Mouse (Mus musculus): ENCODE data around the gene Dab2ip.

Gene Dab2ip

DNA sequence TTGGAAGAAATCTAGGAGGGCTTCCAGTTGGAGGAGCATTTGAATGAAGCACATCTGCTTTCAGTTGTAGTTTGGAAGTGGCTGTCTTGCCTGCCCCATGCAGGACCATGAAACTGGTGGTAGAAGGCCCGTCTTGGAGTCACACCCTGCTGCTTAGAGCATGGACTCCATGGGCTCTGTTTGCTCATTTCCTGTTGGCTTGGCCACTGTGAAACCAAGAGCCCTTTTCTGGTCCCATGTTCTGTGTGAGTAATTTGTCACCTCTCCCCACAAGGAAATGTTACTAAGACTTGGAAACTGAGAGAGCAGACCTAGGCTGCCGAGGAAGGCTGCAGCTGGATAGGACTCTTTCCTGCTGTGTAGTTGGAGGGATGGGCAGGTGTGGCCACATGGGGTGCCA lies 131.8 kb downstream of the Dab2ip start:
- DNase-seq: no peak

DNA sequence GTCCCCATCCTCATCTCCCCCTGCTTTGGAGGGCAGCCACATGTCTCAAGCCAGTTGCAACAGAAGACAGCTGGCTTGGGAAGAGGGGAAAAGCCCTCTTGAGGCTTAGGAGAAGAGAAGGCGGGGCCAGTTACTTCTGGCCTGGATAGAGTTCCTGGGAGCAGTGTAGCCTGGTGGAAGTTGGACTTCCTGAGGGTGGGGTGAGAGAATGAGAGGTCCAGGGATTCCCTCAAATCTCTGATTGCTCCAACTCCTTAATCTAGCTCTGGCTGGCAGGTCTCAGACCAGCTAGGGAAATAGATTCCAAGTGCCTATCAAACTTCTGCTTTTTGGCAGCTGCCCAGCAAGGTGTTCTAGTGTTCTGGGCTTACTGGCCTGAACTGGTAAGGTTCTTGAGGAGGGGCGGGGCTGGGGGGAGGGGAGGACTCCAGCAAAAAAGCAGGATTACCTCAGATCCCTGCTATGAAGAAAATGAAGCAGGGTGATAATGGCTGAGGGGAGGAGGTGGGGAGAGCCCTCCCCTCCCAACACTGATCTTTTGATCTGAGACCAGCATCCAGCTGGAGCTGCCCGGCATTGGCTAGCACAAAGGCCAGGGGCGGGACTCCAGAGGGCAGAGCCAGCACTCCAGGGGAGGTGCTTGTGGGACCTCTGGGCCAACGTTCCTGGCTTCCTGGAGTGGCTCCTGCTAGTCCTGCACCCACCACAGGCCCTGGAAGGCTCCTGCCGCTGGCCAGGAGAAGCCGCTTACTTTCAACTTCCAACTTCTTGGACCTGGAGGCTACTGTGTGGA lies 133.4 kb downstream of the Dab2ip start:
- peak; percentile 50 for DNase-seq

DNA sequence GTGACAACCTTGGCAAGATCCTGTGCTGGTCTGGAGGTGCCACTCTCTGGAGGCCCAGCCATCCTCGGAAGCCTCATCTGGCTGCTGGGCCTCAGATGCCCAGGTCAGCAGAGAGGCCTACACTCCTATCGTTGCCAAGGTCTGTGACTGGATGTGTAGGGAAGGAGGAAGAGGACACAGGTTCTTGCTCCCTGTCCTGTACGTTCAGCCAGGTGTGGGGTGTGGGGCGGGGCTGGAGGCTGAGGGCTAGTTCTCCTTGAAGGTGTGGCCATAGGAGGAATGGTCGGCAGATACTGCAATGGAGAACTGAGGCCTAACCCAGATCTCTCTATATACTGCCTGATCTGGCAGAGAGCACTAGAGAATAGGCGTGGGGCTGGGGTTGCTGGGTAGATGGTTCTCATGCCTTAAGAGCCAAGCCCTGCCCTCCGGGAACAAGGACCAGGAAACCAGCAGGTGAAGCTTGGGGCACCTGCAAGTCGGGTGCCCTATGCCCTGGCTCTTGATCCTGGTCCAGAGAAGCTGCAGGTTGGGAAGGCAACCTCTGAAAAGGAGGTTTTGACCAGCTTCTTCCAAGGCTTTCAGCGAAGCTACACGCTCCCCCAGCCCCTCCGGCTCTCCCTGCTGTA lies 134.3 kb downstream of the Dab2ip start:
- DNase-seq: peak; percentile 32

DNA sequence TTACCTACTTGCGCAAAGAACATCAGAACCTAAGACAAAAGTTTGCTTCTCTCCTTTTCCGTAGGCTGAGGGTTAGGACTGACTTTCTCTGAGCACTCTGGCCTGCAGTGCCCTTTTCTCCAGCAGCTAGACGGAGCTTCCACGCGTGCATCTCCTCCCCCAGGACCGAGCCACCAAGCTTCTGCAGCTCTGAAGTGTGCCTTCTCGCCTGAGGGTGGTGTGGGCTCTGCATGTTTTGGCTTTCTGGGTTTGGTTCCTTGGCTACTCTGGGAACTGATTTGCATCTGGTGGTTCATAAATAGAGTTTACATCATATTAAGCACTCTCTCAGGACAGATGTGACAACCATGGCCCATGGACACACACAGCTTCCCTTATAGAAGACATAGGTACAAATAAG lies 135.0 kb downstream of the Dab2ip start:
- no peak for DNase-seq

DNA sequence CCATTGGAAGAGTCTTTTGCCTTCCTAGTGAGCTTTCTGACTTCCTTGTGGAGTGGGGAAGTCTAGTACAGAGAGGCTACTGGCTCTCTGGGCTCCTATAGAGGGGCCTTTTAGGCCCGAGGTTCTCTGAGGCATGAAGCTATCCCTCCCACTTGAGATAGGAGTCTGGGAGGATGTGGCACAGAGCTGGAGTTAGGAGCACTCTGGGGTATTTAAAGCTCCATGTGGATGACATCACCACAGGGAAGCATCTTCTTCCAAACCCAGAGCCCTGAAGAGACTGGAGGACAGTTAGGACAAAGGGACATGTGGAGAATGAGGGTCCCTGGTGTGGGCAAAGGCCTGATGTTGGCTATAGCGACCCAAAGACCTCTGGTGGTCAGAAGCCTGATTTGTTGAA lies 136.0 kb downstream of the Dab2ip start:
- no peak for DNase-seq

DNA sequence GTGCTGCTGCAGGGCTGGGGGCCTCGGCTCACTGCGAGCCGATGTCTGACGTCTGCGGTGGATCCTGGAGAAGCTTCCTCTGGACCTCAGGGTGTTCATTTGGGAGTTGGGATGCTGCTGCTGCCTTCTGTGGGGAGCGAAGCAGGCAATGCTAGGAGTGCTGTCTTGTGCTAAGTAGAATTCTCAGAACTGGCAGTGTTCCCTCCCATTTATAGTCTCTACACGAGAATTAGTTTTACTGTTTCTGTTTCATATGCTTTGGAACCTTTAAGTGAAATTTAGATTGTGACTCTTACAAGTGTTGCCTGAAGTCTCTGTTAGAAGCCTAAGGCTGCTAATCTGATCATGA lies 138.1 kb downstream of the Dab2ip start:
- DNase-seq: no peak

DNA sequence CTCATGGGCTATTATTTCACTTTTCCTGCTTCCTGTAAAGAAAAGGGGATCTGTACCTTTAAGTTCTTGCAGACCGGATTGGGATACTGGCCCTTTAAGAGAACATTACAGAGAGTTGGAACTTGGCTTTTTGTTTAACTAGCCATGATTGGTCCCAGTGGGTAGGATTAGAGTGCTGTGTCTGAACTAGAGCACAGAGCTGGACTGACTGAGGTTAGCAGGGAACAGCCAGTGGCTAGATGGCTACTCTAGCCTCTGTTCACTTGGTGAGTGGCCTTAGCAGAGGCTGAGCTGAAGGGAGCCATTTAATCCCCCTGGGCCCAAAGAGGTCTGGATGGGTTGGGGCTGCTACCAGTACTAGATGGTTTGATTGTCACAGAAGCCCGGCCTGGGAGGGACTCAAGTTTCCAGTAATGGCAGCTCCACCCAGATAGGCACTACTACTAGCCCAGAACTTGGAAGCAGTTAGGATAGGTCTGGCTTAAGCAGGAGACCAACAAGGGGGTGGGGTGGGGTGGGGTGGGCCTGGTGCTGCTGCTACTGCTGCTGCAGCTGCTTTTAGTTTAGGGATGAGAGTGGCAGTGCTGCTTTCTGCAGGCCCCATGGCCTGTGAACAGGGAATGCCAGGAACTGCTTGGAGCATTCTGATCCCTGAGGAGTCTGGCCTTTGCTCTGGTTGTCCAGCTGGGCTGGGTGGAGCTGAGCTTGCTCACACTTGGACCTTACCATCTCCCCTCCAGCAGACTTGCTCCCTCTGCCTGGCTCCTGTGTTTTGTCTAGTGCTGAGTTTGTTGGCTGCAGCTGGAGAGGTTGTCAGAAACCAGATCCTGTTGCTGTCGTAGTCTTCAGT lies 138.7 kb downstream of the Dab2ip start:
- no peak for DNase-seq

DNA sequence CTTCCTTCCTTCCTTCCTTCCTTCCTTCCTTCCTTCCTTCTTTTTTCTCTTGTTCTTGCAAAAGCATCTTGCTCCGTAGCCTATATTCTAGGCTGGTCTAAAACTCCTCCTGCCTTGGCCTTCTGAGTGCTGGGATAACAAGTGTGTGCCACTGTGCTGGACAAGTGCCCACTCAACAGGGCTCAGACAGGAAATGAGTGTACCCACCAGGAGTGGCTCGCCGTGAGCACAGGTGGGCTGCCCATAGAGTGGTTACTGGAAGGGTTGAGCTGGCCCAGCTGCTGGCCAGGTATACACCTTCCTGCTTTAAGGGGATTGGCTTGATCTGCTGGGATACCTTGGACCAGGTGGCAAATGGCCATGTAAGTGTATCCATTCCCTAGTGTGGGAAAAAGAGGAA lies 139.7 kb downstream of the Dab2ip start:
- peak; percentile 44 for DNase-seq

DNA sequence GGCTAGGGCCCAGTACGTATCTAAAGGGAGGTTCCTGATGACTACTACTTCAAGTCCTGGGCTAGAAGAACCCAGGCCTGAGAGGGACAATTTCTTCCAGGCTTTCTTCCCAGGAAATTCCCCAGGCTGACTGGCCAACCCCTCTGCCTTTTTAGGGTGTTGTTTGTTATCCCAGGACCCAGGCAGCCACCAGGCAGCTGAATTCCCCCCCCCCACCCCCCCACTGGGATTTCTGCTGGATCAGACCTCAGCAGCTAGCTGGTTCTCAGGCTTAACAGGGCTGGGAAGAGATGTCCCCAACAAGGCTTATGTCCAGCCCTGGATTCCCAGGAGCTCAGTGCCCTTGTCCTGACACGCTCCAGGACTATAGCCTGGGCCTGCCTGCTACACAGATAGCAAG lies 142.9 kb downstream of the Dab2ip start:
- DNase-seq: no peak

DNA sequence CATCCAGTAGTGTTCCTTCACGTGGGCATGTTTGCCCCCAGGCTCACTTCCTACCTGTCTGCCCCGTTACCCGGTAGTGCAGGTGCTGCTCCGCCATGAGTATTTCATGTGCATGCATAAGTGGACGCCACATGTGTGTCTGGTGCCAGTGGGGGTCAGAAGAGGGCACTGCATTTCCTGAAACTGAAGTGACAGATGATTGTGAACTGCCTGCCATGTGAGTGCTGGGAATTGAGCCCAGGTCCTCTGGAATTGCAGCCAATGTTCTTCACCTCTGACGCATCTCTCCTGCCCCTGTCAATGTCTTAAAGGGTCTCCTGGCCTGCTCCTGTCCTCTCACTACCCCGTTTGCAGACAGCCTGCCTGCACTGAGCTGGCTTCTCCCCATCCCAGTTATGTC lies 143.9 kb downstream of the Dab2ip start:
- DNase-seq: no peak

DNA sequence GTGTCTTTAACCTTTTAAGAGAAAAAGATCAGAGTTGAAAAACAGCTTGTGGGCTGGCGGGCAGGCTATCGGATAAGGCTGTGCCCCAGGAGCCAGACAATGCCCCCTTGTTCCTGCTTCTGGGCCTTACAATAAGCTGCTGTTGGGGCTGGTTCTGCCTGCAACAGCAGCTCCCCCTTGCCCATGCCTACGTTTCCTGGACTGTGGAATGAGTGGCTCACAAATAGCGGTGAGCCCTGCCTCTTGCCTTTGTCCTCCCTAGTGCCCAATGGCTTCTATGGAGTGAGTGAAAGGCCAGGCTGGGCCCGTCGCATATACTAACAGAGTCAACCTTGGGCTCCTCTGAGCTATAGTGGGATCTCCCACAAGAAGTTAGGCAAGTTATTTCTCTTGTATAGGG lies 144.5 kb downstream of the Dab2ip start:
- no peak for DNase-seq

DNA sequence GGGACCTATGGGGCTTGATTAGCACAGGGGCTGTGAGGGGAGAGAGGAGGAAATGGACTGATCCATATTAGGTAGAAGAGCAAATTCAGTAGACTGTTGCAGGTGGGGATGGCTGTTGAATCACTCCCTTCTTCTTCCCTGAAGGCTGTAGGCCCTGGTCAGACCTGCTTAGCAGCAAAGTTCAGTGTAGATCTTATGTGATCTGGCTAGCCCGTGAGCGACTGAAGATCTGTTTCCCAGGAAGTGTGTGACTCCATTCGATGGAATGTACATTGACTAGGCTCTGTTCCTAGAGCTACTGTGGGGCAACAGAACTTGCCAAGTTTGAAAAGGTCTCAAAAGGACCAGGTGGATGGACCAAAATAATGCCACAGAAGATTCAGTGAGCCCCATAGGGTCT lies 145.2 kb downstream of the Dab2ip start:
- DNase-seq: no peak

DNA sequence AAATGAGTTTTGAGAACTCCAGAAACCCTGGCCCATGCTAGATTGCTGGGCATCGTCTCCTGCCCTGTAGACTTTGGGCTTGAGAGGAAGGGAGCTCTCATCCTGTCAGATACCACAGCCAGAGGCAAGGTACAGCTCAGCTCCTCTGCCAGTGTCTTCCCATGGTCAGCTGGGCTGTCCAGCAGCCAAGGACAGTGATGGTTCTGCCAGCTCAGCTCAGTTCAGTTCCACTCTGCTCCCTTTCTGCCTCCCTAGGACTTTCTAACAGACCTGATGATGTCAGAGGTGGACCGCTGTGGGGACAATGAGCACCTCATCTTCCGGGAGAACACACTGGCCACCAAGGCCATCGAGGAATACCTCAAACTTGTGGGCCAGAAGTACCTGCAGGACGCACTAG lies 154.5 kb downstream of the Dab2ip start:
- no peak for DNase-seq

DNA sequence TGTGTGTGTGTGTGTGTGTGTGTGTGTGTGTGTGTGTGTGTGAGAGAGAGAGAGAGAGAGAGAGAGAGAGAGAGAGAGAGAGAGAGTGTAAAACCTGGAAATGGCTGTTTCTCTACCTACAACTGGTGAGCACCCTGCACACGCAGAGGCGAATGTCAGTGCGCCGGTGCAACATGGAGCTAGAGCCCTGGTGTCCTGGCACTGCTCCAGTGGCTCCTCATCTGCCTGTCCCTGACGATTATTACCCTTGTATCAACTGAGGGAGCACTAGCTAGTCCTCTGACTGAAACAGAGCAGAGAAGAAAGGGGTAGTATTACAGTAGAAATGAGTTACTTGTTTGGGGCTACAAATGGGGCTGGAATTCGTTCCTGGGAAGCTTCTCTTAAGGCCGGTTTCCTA lies 155.4 kb downstream of the Dab2ip start:
- no peak for DNase-seq

DNA sequence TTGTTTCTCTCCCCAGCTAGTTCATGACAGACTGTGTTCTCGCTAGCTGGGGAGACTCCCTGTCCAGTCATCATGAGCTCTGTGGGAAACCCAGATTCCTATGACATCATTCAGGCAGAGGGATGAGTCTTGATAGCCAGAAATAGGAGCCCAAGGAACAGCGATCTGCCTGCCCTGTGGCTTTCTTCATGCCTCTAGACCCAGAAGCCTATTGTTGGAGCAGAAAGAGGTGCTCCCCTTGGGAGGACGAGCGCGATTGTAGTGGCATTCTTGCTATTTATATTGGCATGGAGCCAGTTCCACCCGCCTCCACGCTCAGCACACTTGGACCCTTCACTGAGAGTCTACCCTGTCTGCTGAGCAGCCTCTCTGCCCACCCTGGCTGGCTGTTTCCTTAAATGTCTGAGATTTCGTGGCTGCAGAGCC lies 156.7 kb downstream of the Dab2ip start:
- DNase-seq: no peak

DNA sequence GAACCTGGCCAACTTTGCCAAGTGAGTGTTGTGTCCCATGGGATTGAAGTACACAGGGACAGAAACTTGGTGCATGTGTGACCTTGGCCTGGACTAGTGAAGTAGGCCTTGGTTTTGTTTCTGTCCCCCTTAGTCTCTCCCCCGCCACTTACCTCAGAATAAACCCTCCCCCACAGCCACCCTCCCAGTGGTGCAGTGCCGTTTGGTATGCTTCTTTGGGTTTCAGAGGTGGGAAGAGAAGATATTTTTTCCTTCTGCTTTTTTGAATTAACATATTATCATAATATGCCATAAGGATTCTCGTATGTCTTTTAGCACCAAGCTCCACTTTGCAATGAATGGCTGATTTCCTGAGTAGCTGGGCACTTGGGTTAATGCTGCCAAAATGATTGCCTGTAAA lies 157.4 kb downstream of the Dab2ip start:
- DNase-seq: no peak

DNA sequence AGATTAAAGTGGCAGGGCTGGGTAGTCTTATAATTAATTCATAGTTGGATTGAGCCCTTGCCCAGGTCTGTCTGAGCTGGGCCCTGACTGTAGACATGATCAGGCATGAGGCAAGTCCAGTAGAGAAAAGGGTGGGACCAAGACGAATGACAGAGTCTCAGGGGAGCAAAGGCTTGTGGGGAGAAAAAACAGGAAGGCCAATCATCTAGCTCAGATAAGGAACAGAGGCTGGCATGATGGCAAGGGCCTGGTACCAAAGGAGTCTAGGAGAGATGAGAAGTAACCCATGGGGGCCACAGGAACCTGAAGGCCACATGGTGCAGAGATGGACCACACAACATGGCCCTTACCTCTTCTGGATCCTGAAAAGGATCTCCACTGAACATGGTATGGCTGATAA lies 158.1 kb downstream of the Dab2ip start:
- DNase-seq: no peak

DNA sequence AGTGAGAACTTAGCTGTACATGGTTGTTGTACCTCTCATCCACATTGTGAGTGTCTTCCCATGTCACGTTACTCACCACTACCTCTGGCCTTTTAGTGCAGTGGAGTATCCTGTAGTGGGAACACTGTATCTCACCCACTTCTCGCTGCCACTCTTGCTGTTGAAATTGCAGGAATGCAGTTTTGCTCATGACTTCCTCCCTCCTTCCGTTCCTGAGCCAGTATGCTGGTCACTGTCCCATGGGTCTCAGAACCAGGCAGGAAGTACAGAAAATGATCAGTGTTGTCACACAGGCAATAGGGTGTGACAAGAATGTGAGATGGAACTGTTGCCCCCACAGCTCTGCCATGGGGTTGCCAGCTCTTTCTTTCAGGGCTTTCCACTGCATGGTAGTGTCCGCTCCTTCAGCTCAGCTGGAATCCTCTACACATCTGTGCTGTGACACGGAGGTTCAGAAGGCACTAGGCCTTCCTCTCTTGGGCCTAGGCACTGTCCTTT lies 160.0 kb downstream of the Dab2ip start:
- DNase-seq: no peak

DNA sequence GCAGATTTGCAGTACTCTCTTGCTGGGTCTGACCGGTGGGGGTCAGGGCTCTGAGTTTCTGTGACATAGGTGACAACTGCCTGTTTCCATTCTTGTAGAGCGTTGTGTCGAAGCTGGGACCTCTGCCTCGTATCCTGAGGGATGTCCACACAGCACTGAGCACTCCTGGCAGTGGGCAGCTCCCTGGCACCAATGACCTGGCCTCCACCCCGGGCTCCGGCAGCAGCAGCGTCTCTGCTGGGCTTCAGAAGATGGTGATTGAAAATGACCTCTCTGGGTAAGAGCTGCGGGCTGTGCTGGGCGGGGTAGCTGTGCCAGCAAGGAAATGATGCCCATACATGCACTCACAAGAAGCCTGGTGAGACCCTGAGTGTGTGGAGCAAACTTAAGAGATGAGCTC lies 160.6 kb downstream of the Dab2ip start:
- DNase-seq: no peak

DNA sequence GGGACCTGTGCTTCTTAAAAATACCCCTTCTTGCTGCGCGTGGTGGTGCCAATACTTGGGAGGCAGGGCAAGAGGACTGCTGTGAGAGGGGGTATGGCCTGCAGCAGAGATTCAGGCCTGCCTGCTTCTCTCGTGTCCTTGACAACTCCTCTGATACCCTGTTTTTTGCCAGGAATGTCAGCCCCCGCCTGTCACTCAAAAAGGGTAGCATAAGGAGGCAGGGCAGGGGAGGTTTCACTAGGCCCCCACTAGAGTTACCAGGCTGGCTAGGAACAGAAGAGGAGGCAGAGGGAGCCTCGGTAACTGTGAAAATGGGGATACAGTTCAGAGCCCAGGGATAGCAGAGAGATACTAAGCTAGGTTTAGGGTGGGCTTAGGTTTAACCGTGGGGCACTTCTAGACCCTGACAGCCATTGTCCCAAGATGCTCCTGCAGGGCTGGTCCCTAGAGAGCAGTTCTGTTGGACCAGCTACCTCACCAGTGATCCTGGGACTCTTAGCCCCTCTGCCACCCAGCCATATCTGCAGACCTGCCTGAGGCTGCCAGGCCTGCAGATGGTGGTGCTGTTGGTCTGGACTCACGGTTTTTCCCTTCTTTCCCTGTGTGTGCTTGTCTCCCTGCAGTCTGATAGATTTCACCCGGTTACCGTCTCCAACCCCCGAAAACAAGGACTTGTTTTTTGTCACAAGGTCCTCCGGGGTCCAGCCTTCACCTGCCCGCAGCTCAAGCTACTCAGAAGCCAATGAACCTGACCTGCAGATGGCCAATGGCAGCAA lies 161.4 kb downstream of the Dab2ip start:
- no peak for DNase-seq

DNA sequence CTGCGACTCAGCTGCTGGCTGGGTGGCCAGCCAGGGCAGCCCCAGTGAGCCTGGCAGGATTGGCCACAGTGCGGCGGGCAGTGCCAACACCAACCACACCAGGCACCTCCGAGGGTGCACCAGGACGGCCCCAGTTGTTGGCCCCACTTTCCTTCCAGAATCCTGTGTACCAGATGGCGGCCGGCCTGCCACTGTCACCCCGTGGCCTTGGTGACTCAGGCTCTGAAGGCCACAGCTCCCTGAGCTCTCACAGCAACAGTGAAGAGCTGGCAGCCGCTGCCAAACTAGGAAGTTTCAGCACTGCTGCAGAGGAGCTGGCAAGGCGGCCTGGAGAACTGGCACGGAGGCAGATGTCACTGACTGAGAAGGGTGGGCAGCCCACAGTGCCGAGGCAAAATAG lies 162.0 kb downstream of the Dab2ip start:
- DNase-seq: peak; percentile 71

DNA sequence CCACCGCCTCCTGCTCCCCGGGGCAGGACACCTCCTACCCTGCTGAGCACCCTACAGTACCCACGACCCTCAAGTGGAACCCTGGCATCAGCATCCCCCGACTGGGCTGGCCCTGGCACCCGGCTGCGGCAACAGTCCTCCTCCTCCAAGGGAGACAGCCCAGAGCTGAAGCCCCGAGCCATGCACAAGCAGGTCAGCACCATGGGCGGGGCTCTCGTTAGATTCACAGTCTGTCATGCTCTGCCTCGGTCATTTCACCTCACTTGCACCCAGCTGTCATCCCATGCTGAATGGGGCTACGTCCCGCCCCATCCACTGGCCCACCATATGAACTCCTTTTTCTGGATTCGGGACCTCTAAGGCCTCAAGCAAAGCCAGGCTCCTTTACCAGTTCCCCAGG lies 162.5 kb downstream of the Dab2ip start:
- DNase-seq: no peak

DNA sequence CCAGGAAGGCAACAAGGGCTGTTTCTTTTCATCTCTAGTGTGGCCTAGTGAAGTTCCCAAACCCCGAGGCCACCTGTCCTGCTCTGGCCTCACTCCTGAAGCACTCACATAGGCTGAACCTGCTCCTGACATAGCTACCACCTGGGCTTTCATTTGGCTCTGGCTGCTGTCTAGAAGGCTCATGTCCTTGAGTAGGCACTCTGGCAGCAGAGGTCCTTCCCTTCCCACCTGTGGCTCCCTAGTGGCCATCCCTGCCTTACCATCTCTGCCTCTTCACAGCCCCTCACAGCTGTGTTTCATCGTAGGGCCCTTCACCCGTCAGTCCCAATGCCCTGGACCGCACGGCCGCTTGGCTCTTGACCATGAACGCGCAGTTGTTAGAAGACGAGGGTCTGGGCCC lies 162.9 kb downstream of the Dab2ip start:
- no peak for DNase-seq

Measured in cerebellum, adult 11-12 months (tissue).